Mouse (Mus musculus): ENCODE results near the gene Rpp25l.
"Not testable (repeated sequence)": the region's sequence is repeated elsewhere in the genome, so short reads cannot be mapped to it uniquely, and the experiment has no call there.

The Rpp25l gene

GRCm38 (mm10) chr4:41737602-41738255, 24.4 kb upstream of the Rpp25l start:
- peak; percentile 67 for DNase-seq (ENCODE audit: low read depth, low spot score)

GRCm38 (mm10) chr4:41731052-41731765, 17.9 kb upstream of the Rpp25l start, which contains the start of gene Arid3c:
Gene Arid3c, minus strand, starts transcription at chr4:41731142.
- peak; percentile 84 for DNase-seq (ENCODE audit: low read depth, low spot score)

- no peak for DNase-seq (ENCODE audit: low read depth, low spot score)
Measured at GRCm38 (mm10) chr4:41726826-41727621, 13.7 kb upstream of the Rpp25l start.

GRCm38 (mm10) chr4:41722918-41723351, 9.6 kb upstream of the Rpp25l start, which contains the start of gene Dctn3:
Gene Dctn3, minus strand, starts transcription at chr4:41723170.
- DNase-seq (ENCODE audit: low read depth, low spot score), result peak; percentile 97

- no peak for DNase-seq (ENCODE audit: low read depth, low spot score)
Measured at GRCm38 (mm10) chr4:41716834-41717233, 3.5 kb upstream of the Rpp25l start.

- no peak for DNase-seq (ENCODE audit: low read depth, low spot score)
Measured at GRCm38 (mm10) chr4:41715596-41715995, 2.3 kb upstream of the Rpp25l start.

GRCm38 (mm10) chr4:41715082-41715481, 1.7 kb upstream of the Rpp25l start:
- no peak for DNase-seq (ENCODE audit: low read depth, low spot score)

- peak; percentile 79 for DNase-seq (ENCODE audit: low read depth, low spot score)
Measured at GRCm38 (mm10) chr4:41714276-41714675, 942 bp upstream of the Rpp25l start.

- no peak for DNase-seq (ENCODE audit: low read depth, low spot score)
Measured at GRCm38 (mm10) chr4:41712421-41713196, 725 bp downstream of the Rpp25l start.

GRCm38 (mm10) chr4:41711705-41712375, 1.5 kb downstream of the Rpp25l start:
- DNase-seq (ENCODE audit: low read depth, low spot score), result peak; percentile 83

GRCm38 (mm10) chr4:41710229-41710628, 3.1 kb downstream of the Rpp25l start:
- no peak for DNase-seq (ENCODE audit: low read depth, low spot score)

- DNase-seq (ENCODE audit: low read depth, low spot score), result peak; percentile 72
Measured at GRCm38 (mm10) chr4:41708192-41708745, 5.1 kb downstream of the Rpp25l start.

- peak; percentile 95 for DNase-seq (ENCODE audit: low read depth, low spot score)
Measured at GRCm38 (mm10) chr4:41707011-41707535, 6.3 kb downstream of the Rpp25l start.

- DNase-seq (ENCODE audit: low read depth, low spot score), result no peak
Measured at GRCm38 (mm10) chr4:41705922-41706754, 7.2 kb downstream of the Rpp25l start.

- peak; percentile 57 for DNase-seq (ENCODE audit: low read depth, low spot score)
Measured at GRCm38 (mm10) chr4:41704651-41705050, 8.7 kb downstream of the Rpp25l start.

GRCm38 (mm10) chr4:41702226-41702625, 11.1 kb downstream of the Rpp25l start:
- DNase-seq (ENCODE audit: low read depth, low spot score), result not testable (repeated sequence)

- not testable (repeated sequence) for DNase-seq (ENCODE audit: low read depth, low spot score)
Measured at GRCm38 (mm10) chr4:41700224-41700623, 13.1 kb downstream of the Rpp25l start.

- DNase-seq (ENCODE audit: low read depth, low spot score), result not testable (repeated sequence)
Measured at GRCm38 (mm10) chr4:41699783-41700182, 13.6 kb downstream of the Rpp25l start, which contains the start of gene Il11ra1. Gene Il11ra1, plus strand, starts transcription at chr4:41699989.

- not testable (repeated sequence) for DNase-seq (ENCODE audit: low read depth, low spot score)
Measured at GRCm38 (mm10) chr4:41698421-41699016, 14.8 kb downstream of the Rpp25l start.
